Mouse (Mus musculus): ENCODE results near the gene Gm9945. TPM values are rescaled to one million over a fixed set of nuclear protein-coding genes. Genes with fewer than 3 reads are reported as not detected.

Gm9945 gene
- total and polyA plus RNA-seq, 3 experiments = not detected

DNA sequence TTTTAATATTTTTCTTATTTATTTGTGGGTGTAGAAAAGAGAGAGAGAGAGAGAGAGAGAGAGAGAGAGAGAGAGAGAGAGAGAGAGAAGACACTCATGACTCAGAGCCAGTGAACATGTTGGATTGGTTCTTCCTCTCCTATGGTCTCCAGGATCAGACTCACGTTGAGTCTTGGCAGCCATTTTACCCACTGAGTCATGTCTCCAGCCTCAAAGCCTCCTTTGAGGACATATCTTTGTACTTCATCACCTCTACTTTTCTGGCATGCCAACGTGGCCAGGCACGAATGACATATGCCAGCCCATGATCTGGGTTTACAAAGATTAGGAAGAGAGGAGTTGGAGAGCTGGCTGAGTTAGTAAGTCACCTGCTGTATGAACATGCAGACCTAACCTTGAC, 19.8 kb upstream of the Gm9945 start:
- DNase-seq (ENCODE audit: extremely low read depth) = no peak
- TF ChIP-seq MAZ (IDR thresholded peaks at IDR 0.05; ENCODE audit: low read depth, low read length) = no peak
- no peak for TF ChIP-seq NELFE (IDR thresholded peaks at IDR 0.05; ENCODE audit: low read depth, low read length)
- TF ChIP-seq RCOR1 (conservative IDR thresholded peaks at IDR 0.05; ENCODE audit: low read depth, low read length) = no peak
- TF ChIP-seq JUND (conservative IDR thresholded peaks at IDR 0.05; ENCODE audit: low read depth, low read length) = no peak
- TF ChIP-seq POLR2A (IDR thresholded peaks at IDR 0.05; ENCODE audit: low read depth, low read length) = no peak
- TF ChIP-seq ETS1 (conservative IDR thresholded peaks at IDR 0.05; ENCODE audit: low read depth, low read length) = no peak
- TF ChIP-seq ZMIZ1 (IDR thresholded peaks at IDR 0.05; ENCODE audit: low read depth, low read length) = no peak
- TF ChIP-seq TBP (conservative IDR thresholded peaks at IDR 0.05; ENCODE audit: low read depth, low read length) = no peak
- no peak for TF ChIP-seq MAFK (IDR thresholded peaks at IDR 0.05; ENCODE audit: insufficient replicate concordance, low read length)
- TF ChIP-seq NRF1 (IDR thresholded peaks at IDR 0.05; ENCODE audit: low read depth, low read length) = no peak
- TF ChIP-seq SIN3A (IDR thresholded peaks at IDR 0.05; ENCODE audit: low read length) = no peak
- no peak for TF ChIP-seq ZKSCAN1 (IDR thresholded peaks at IDR 0.05; ENCODE audit: borderline replicate concordance, low read depth, low read length)
- no peak for TF ChIP-seq ZNF384 (IDR thresholded peaks at IDR 0.05; ENCODE audit: low read depth, low read length)
- no peak for TF ChIP-seq UBTF (IDR thresholded peaks at IDR 0.05; ENCODE audit: low read depth, low read length)
- no peak for TF ChIP-seq GABPA (IDR thresholded peaks at IDR 0.05; ENCODE audit: insufficient replicate concordance, low read depth, low read length)
- TF ChIP-seq IRF4 (IDR thresholded peaks at IDR 0.05; ENCODE audit: low read depth, low read length) = no peak
- no peak for TF ChIP-seq SMC3 (IDR thresholded peaks at IDR 0.05; ENCODE audit: low read depth, low read length)
- no peak for TF ChIP-seq HCFC1 (IDR thresholded peaks at IDR 0.05; ENCODE audit: low read depth, low read length)
- TF ChIP-seq MXI1 (IDR thresholded peaks at IDR 0.05; ENCODE audit: low read depth, low read length) = no peak
- no peak for TF ChIP-seq CHD1 (IDR thresholded peaks at IDR 0.05; ENCODE audit: low read depth, low read length)
- Histone ChIP-seq H3K27ac (ENCODE audit: insufficient read depth, low read depth) (no peak overlapping the region), H3K27me3 (replicated peaks) (no peaks in the 10 kb centered on the region), H3K4me2 (ENCODE audit: insufficient read depth, low read depth, poor library complexity, severe bottlenecking) (no peak overlapping the region), H3K36me3 (replicated peaks in 1 of 2; ENCODE audit: control insufficient read depth in 1 of 2, insufficient read depth in 1 of 2, low read length in 1 of 2) (no peaks in the 10 kb centered on the region), H3K9ac (ENCODE audit: insufficient read depth, low read depth) (no peak overlapping the region), H3K9me3 (replicated peaks; ENCODE audit: low read length) (peaks cover 5% of the 10 kb centered on the region), H3K79me2 (replicated peaks; ENCODE audit: control insufficient read depth, extremely low read depth, insufficient read depth, poor library complexity, severe bottlenecking) (no peaks in the 10 kb centered on the region), H3K4me3 (replicated peaks in 1 of 3; ENCODE audit: low read depth in 2 of 3, low read length in 2 of 3, poor library complexity in 1 of 3) (no peak overlapping the region), H3K4me1 (ENCODE audit: control insufficient read depth in 1 of 2, insufficient read depth in 2 of 2) (peaks cover 0 to 4% of the 10 kb centered on the region in 2 experiments; a peak in 2 of 4 replicates)
- dilution Hi-C loops (cut with MboI; ENCODE audit: extremely low pct_ligation_motif_present, extremely low pct_unique_long_range_greater_than_20kb, low sequenced_read_pairs) (no loop called here), in situ Hi-C loops (cut with MboI; ENCODE audit: low pct_ligation_motif_present, low pct_unique_long_range_greater_than_20kb, low sequenced_read_pairs) (loop anchor here (10.0 kb wide), 1 partner anchor 395 kb away; the partner anchor contains the start of gene Gm12216)

DNA sequence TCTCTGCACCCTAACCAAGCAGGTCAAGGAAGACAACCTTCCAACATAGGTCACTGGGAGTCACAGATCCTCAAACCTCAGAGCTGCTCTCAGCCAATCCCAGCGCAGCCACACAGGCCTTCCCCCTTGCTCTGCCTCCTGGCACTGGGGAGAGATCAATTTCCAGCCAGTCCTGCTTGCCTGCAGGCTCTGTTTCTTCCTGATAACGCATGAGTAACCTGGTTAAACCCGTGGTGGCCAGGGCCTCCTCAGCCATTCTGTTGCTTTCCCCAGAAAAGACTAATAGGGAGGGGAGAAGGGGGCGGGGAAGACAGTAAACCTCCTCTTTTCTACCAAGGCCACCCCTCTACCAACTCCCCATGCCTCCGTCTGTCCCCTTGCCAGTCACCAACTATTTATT, 18.2 kb upstream of the Gm9945 start:
- dilution Hi-C loops (cut with MboI; ENCODE audit: extremely low pct_ligation_motif_present, extremely low pct_unique_long_range_greater_than_20kb, low sequenced_read_pairs) (no loop called here), in situ Hi-C loops (cut with MboI; ENCODE audit: low pct_ligation_motif_present, low pct_unique_long_range_greater_than_20kb, low sequenced_read_pairs) (loop anchor here (10.0 kb wide), 1 partner anchor 393 kb away; the partner anchor contains the start of gene Gm12216)
- no peak for TF ChIP-seq ZMIZ1 (IDR thresholded peaks at IDR 0.05; ENCODE audit: low read depth, low read length)
- no peak for TF ChIP-seq JUND (conservative IDR thresholded peaks at IDR 0.05; ENCODE audit: low read depth, low read length)
- TF ChIP-seq MEF2A (IDR thresholded peaks at IDR 0.05; ENCODE audit: borderline replicate concordance, low read depth, low read length) = no peak
- no peak for TF ChIP-seq HCFC1 (IDR thresholded peaks at IDR 0.05; ENCODE audit: low read depth, low read length)
- TF ChIP-seq GABPA (IDR thresholded peaks at IDR 0.05; ENCODE audit: insufficient replicate concordance, low read depth, low read length) = no peak
- no peak for TF ChIP-seq USF2 (conservative IDR thresholded peaks at IDR 0.05; ENCODE audit: low read depth, low read length)
- no peak for TF ChIP-seq BHLHE40 (IDR thresholded peaks at IDR 0.05; ENCODE audit: low read depth, low read length)
- no peak for TF ChIP-seq CHD2 (IDR thresholded peaks at IDR 0.05; ENCODE audit: low read length)
- TF ChIP-seq ELF1 (IDR thresholded peaks at IDR 0.05; ENCODE audit: low read depth, low read length) = no peak
- TF ChIP-seq JUN (IDR thresholded peaks at IDR 0.05; ENCODE audit: insufficient read depth, low read depth, low read length) = no peak
- TF ChIP-seq UBTF (IDR thresholded peaks at IDR 0.05; ENCODE audit: low read depth, low read length) = no peak
- TF ChIP-seq NELFE (IDR thresholded peaks at IDR 0.05; ENCODE audit: low read depth, low read length) = no peak
- no peak for TF ChIP-seq MYC (IDR thresholded peaks at IDR 0.05; ENCODE audit: low read depth, low read length)
- no peak for TF ChIP-seq ZKSCAN1 (IDR thresholded peaks at IDR 0.05; ENCODE audit: borderline replicate concordance, low read depth, low read length)
- TF ChIP-seq IRF4 (IDR thresholded peaks at IDR 0.05; ENCODE audit: low read depth, low read length) = no peak
- no peak for TF ChIP-seq TCF12 (IDR thresholded peaks at IDR 0.05; ENCODE audit: low read depth, low read length)
- TF ChIP-seq USF1 (IDR thresholded peaks at IDR 0.05; ENCODE audit: low read depth, low read length) = no peak
- H3K27me3 ChIP-seq (replicated peaks) = no peaks in the 10 kb centered on the region
- no peak overlapping the region for H3K9ac ChIP-seq (ENCODE audit: insufficient read depth, low read depth)
- no peak for DNase-seq (ENCODE audit: extremely low read depth)
- H3K36me3 ChIP-seq (replicated peaks in 1 of 2; ENCODE audit: control insufficient read depth in 1 of 2, insufficient read depth in 1 of 2, low read length in 1 of 2) = no peaks in the 10 kb centered on the region
- peaks cover 5% of the 10 kb centered on the region for H3K9me3 ChIP-seq (replicated peaks; ENCODE audit: low read length)
- H3K79me2 ChIP-seq (replicated peaks; ENCODE audit: control insufficient read depth, extremely low read depth, insufficient read depth, poor library complexity, severe bottlenecking) = no peaks in the 10 kb centered on the region
- no peak overlapping the region for H3K4me2 ChIP-seq (ENCODE audit: insufficient read depth, low read depth, poor library complexity, severe bottlenecking)
- H3K4me3 ChIP-seq (replicated peaks in 1 of 3; ENCODE audit: low read depth in 2 of 3, low read length in 2 of 3, poor library complexity in 1 of 3) = no peak overlapping the region
- no peak overlapping the region for H3K27ac ChIP-seq (ENCODE audit: insufficient read depth, low read depth)
- peaks cover 0 to 4% of the 10 kb centered on the region in 2 experiments; a peak in 2 of 4 replicates for H3K4me1 ChIP-seq (ENCODE audit: control insufficient read depth in 1 of 2, insufficient read depth in 2 of 2)

All from CH12.LX (cell line).